Mouse (Mus musculus) liver, adult 2 months (tissue): ENCODE data around the gene Ttll6. TPM values are rescaled to one million over a fixed set of nuclear protein-coding genes. Genes with fewer than 3 reads are reported as not detected.

Experiments
- DNase-seq: peaks from one replicate; pipeline ENCODE4 v3.0.0-alpha.2; 2011; ENCODE audit warnings: low read depth, low spot score; ENCODE audit errors: extremely low read depth
- H3K27ac ChIP-seq: fragments of 200-500 bp; replicated peaks from 2 replicates; pipeline ENCODE4 v1.5.1; 2012; ENCODE audit warnings: low read depth, mild to moderate bottlenecking, control low read depth, inconsistent platforms, low read length; ENCODE audit not compliant: insufficient read depth
- H3K27me3 ChIP-seq: fragments of 200-500 bp; 2 replicates; pipeline ENCODE4 v1.6.1; 2012; ENCODE audit warnings: mild to moderate bottlenecking, moderate library complexity, low read length, inconsistent platforms; ENCODE audit not compliant: control insufficient read depth, insufficient read depth
- H3K36me3 ChIP-seq: fragments of 200-500 bp; 2 replicates; pipeline ENCODE4 v1.6.1; 2012; ENCODE audit warnings: low read length, inconsistent platforms; ENCODE audit not compliant: control insufficient read depth, insufficient read depth
- H3K4me1 ChIP-seq: fragments of 200-500 bp; 2 replicates; pipeline ENCODE4 v1.6.1; 2011; ENCODE audit warnings: low read length; ENCODE audit not compliant: control insufficient read depth, insufficient read depth
- H3K4me3 ChIP-seq: fragments of 200-500 bp; 2 replicates; pipeline ENCODE4 v1.5.1; 2011; ENCODE audit warnings: low read depth, mild to moderate bottlenecking, control low read depth, low read length, moderate library complexity; ENCODE audit not compliant: insufficient read depth
- H3K79me2 ChIP-seq: fragments of 200-500 bp; 2 replicates; pipeline ENCODE4 v1.6.1; 2012; ENCODE audit warnings: inconsistent platforms, mild to moderate bottlenecking, low read length, moderate library complexity; ENCODE audit not compliant: control insufficient read depth, insufficient read depth
- H3K9ac ChIP-seq: fragments of 200-500 bp; 2 replicates; pipeline ENCODE4 v1.6.1; 2012; ENCODE audit warnings: low read depth, mild to moderate bottlenecking, control low read depth, inconsistent platforms, low read length
- CTCF ChIP-seq: fragments of 200-500 bp; IDR thresholded peaks from 2 replicates; pipeline ENCODE4 v1.5.1; 2011; ENCODE audit warnings: low read depth, low read length, control low read depth
- POLR2A ChIP-seq: fragments of 200-500 bp; IDR thresholded peaks from 2 replicates; pipeline ENCODE4 v1.6.1; 2011; ENCODE audit warnings: low read length, control low read depth; ENCODE audit not compliant: insufficient read depth; ENCODE audit errors: extremely low read depth
- WGBS: fragments of 180-500 bp; shearing (Covaris S2); methylation state at CpG from one replicate; pipeline ENCODE4 v1.1.7; 2018; 5-methylcytosine and 5-hydroxymethylcytosine counted together
- polyA plus RNA-seq: library from polyadenylated mRNA; depleted of rRNA; stranded (reverse); fragments of >200 nt; gene quantifications from 2 replicates; pipeline ENCODE4 v1.2.3, GENCODE M21; 2012; rRNA removed
- total RNA-seq: library from RNA; depleted of rRNA; stranded (reverse); fragments of >200 nt; gene quantifications from 2 replicates; pipeline ENCODE4 v1.2.3, GENCODE M21; 2014; rRNA removed

Ttll6 gene
- total RNA-seq (not detected in 2 replicates), polyA plus RNA-seq (not detected in 2 replicates)

GRCm38 (mm10) chr11:96133239-96133865 is at the start of gene Ttll6:
Gene Ttll6, plus strand, starts transcription at chr11:96133786.
- Histone ChIP-seq H3K36me3 (no peaks in the 10 kb centered on the region), H3K4me1 (no peaks in the 10 kb centered on the region), H3K4me3 (no peak within 1 kb of the TSS), H3K79me2 (no peaks in the 10 kb centered on the region), H3K27ac (no peak within 1 kb of the TSS), H3K9ac (no peak within 1 kb of the TSS), H3K27me3 (peaks cover 4% of the 10 kb centered on the region; the same call in 1 of the 2 replicates)
- DNase-seq: peak; percentile 15
- TF ChIP-seq CTCF (peak; percentile 83), POLR2A (no peak)
- 27% methylated on average over 16 of the region's 16 CpGs for WGBS

GRCm38 (mm10) chr11:96087981-96088380 is 45.6 kb upstream of the Ttll6 start:
- Histone ChIP-seq H3K4me1 (no peaks in the 10 kb centered on the region), H3K27ac (no peak overlapping the region), H3K79me2 (no peaks in the 10 kb centered on the region), H3K9ac (no peak overlapping the region), H3K27me3 (0 out of 2 replicates have a peak, but pooled peaks cover 2% of the 10 kb centered on the region), H3K36me3 (no peaks in the 10 kb centered on the region), H3K4me3 (no peak overlapping the region)
- DNase-seq: no peak
- 91% methylated on average over 6 of the region's 6 CpGs for WGBS
- TF ChIP-seq POLR2A (no peak), CTCF (no peak)

GRCm38 (mm10) chr11:96091073-96091472 is 42.5 kb upstream of the Ttll6 start:
- Histone ChIP-seq H3K79me2 (no peaks in the 10 kb centered on the region), H3K4me1 (no peaks in the 10 kb centered on the region), H3K36me3 (no peaks in the 10 kb centered on the region), H3K4me3 (no peak overlapping the region), H3K27me3 (0 out of 2 replicates have a peak, but pooled peaks cover 2% of the 10 kb centered on the region), H3K27ac (no peak overlapping the region), H3K9ac (no peak overlapping the region)
- WGBS: 69% methylated on average over 2 of the region's 2 CpGs
- 0 out of 2 replicates have a peak, but pooled peaks have one; percentile 13 for TF ChIP-seq CTCF
- no peak for TF ChIP-seq POLR2A
- DNase-seq: peak; percentile 25

DNA sequence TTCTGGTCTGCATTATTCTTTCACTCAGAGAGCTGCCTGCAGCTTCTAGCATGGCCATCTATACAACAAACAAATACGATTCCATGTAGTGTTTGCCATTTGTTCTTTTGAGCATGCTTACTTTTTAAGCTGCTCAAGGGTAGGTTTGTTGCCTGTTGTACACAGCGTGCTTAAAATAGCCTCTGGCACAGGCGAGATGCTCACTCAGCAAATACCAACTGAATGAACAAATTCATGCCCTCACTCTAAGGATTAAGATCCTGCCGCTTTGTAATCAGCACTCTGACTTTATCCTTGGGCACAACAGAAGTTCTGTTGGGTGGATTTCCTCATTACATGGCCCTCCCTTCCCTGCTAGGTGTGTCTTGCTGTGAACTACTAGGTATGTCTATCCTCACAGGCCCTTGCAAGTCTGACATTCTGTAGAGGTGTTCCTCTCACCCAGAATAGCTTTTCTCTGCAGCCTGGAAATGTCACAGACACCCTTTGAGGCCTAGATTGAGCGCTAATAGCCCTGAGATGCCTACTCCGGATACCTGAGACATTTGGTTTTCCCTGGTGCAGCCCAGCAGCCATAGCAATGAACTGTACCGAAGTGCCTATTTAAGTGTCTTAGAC is 40.8 kb upstream of the Ttll6 start:
- TF ChIP-seq POLR2A (no peak), CTCF (no peak)
- Histone ChIP-seq H3K79me2 (no peaks in the 10 kb centered on the region), H3K27me3 (no peaks in the 10 kb centered on the region), H3K9ac (no peak overlapping the region), H3K4me3 (no peak overlapping the region), H3K4me1 (no peaks in the 10 kb centered on the region), H3K27ac (no peak overlapping the region), H3K36me3 (no peaks in the 10 kb centered on the region)
- WGBS: 48% methylated on average over 7 of the region's 7 CpGs
- no peak for DNase-seq

GRCm38 (mm10) chr11:96093361-96093760 is 40.2 kb upstream of the Ttll6 start:
- Histone ChIP-seq H3K4me1 (no peaks in the 10 kb centered on the region), H3K36me3 (no peaks in the 10 kb centered on the region), H3K27ac (no peak overlapping the region), H3K27me3 (no peaks in the 10 kb centered on the region), H3K4me3 (no peak overlapping the region), H3K9ac (no peak overlapping the region), H3K79me2 (no peaks in the 10 kb centered on the region)
- WGBS: 3% methylated on average over 3 of the region's 3 CpGs
- DNase-seq: peak; percentile 19
- peak; percentile 84 for TF ChIP-seq CTCF
- no peak for TF ChIP-seq POLR2A

DNA sequence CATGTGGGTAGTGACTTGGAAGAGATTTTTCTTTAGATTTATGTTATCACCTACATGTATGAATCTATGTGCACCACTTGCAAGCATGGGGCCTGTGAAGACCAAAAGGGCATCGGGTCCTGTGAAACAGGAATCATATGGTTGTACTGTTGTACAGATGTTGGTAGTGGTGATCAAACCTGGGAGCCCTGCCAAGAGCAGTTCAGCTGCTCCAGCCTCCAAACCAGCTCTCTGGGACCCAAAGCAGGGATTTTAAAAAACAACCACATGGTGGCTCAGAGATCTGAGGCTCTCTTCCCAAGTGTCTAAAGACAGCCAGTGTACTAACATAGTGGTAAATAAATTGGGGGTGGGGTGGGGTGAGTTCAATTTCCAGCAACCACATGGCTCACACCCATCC is 25.2 kb upstream of the Ttll6 start:
- Histone ChIP-seq H3K36me3 (no peaks in the 10 kb centered on the region), H3K4me3 (no peak overlapping the region), H3K27me3 (no peaks in the 10 kb centered on the region), H3K9ac (no peak overlapping the region), H3K27ac (no peak overlapping the region), H3K79me2 (no peaks in the 10 kb centered on the region), H3K4me1 (no peaks in the 10 kb centered on the region)
- TF ChIP-seq CTCF (no peak), POLR2A (no peak)
- DNase-seq: no peak
- WGBS: 58% methylated on average over 1 of the region's 1 CpGs
